Mouse (Mus musculus) inflammation-experienced regulatory T-cells, adult 6 months (primary cell): ENCODE results near the gene Zbtb17. TPM values are rescaled to one million over a fixed set of nuclear protein-coding genes. Genes with fewer than 3 reads are reported as not detected.

Source experiments
- ATAC-seq: one replicate; pipeline ENCODE4 v1.8.0; 2017
- polyA plus RNA-seq, 3 experiments: library from polyadenylated mRNA; unstranded; fragments of 100-300 nt; shearing (Covaris generic); gene quantifications; one replicate each; pipeline ENCODE4 v1.2.1; 2017

The Zbtb17 gene
- 10 to 100 TPM; 12.6 to 16.9 (median 14.1) TPM for polyA plus RNA-seq

GRCm38 (mm10) chr4:141444451-141445327, at the start of gene Zbtb17:
Gene Zbtb17 (plus strand): TSS chr4:141444654.
- ATAC-seq, result peak; percentile 89

DNA sequence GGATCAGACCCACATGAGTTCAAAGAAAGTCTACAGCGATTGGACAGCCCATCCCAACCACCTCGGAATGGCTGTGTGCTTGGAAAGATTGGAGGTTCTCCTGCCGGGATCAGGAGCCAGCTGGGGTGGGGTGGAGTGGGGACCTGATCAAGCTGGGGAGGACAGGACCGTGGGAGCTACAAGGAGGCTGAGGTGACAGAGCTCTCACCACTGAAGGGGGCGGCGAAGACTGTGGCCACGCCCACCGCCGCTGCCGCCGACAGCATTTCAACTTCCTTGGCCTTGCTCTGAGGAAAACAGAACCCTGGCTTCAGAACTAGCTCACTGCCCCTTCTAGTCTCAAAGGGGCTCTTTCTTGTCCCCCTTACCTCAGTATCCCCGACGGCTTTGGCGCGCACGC, 49.7 kb upstream of the Zbtb17 start:
- ATAC-seq, result no peak

GRCm38 (mm10) chr4:141397861-141398260, 46.6 kb upstream of the Zbtb17 start:
- no peak for ATAC-seq

- no peak for ATAC-seq
These were observed 45.9 kb upstream of the Zbtb17 start, which contains the start of gene Clcnka for GRCm38 (mm10) chr4:141398545-141398944. Gene Clcnka (minus strand): TSS chr4:141398724.

DNA sequence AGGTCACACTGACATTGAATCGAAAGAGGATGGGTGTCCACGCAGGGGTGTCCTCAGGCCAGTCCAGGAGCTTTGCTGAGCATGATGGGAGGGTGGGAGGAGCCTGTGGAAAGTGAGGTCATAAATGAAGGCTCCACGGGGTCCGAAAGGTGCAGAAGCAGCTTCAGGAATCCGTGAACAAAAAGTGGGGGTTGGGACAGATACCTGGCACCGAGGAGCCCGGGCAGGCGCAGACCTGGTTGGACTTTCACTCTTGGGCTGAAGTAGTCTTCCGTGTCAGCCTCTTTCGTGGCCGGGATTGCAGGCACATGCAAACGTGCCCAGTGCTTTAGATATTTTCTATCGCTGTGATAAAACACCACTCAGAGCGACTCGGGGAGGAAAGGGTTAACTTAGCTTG, 44.3 kb upstream of the Zbtb17 start:
- no peak for ATAC-seq

DNA sequence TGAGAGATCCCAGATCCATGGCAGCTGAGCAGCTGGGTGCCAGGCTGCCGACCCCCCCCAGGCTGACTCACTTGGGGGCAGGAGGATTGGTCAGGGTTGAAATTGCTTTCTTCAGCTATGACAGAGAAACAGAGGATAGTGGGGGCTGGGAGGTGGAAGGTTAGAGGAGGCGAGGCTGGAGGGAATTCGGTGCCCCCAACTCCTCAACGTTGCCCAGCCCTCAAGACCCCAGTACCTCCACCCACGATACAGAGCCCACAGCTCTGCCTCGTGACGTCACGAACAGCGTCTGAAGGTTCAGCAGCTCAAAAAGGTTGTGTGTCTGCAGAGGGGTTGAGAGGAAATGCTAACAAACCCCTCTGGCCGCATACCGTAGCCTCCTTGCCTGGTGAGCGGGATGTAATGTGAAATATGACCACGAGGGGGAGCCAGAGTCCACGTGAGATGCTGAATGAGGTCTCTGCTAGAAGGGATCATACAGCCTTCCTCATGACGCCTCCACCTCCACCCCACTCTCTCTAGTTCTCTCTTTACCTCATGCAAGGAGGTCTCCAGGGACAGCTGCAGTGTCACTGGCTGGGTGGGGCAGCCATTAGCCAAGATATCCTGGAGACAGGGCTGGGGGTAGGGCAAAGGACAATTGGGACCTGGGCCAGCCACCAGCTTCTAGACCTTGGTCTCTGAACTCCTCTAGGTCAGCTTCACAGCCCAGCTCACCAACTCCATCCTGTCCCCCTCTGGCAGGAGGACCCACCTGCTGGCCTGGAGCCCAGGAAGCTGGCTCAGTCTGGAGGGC, 39.7 kb upstream of the Zbtb17 start:
- ATAC-seq, result peak; percentile 73

DNA sequence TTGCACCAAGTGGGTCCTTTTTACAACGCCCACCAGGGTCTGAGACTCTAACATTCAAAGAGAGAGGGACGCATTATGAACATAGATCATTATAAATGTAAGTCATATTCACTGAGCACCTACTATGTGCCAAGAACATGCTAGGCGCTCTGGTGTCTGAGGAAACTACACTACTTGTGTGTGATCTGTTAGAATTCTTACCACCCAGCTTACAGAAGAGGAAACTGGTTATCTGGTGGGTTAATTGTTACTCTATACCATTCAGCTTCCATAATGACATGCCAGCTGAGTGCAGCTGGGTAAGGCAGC, 39.2 kb upstream of the Zbtb17 start:
- no peak for ATAC-seq

- ATAC-seq, result no peak
These were observed 37.7 kb upstream of the Zbtb17 start for GRCm38 (mm10) chr4:141406516-141407299.

DNA sequence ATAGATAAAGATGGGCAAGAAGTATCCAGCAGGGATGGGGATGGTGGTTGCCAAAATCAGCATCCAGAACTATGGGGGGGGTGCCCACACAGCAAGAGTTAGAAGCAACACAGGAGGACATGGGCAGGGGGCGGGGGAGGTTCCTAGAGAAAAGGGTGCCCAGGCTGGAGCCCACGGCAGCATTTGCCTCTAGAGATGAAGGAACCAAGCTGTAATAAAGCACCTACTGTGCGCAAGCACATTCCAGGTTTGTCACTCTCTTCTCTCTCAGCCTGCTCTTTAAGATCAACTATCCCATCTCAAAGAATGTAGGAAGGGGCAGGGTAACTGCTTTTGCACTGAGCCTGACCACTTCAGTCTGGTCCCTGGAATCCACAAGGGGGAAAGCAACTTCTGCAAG, 35.9 kb upstream of the Zbtb17 start:
- no peak for ATAC-seq

DNA sequence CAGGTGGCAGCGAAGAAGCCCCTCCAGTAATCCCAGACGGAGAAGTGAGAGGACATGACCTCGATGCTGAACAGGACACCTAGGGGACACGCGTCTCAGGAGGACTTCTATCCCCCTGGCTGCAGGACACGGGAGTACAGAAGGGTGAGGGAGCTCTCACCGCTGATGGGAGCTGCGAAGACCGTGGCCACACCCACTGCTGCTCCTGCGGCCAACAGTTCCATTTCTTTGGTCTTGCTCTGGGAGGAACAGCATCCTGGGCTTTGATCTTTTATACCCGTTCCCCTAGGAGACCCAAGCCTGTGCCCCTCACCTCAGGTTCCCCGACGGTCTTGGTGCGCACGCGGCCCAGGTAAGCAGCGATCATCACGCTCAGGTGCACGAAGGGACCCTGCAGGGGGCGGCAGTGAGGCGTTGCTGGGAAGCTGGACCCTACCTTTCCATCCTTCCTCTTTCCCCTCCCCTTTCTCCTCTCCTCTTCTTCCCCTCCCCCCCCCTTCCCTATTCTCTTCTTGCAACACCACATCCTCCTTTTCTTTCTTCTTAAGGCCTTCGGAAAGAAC, 32.9 kb upstream of the Zbtb17 start:
- ATAC-seq, result no peak

GRCm38 (mm10) chr4:141415924-141416323, 28.5 kb upstream of the Zbtb17 start, which contains the start of gene Clcnkb:
Gene Clcnkb (minus strand): TSS chr4:141416014.
- ATAC-seq, result no peak

DNA sequence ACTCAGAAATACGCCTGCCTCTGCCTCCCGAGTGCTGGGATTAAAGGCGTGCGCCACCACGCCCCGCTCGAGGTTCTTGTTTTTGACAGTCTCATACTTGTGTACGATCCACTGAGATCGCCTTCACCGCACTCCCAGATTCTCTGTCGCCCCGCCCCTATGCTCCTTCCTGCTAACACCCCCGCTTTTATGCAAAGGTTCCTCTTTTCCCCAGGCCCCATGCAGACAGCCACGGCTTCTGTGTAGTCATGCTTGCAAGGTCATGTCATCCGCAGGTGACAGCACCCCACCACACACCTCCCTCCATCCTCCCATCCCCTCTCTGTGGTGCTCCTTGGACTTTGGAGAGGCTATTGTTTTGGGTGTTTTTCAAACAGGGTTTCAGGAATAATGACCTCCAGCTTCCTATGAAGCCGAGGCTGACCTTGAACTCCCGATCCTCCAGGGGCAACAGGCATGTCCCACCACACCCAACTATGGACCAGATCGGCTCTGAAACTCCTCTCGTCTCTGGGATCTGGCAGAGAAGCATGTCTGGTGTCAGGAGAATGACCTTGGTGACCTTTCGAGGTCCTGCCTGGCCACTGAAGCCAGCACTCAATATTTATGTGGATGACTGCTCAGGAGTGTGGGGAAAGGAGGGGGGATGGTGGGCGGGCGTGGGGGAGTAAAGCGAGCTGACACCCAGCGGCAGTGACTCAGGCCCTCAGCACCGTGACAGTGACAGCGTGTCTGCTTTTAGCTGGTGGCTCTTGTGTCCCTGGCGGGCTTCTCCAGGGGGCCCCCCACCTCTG, 24.9 kb upstream of the Zbtb17 start:
- ATAC-seq, result peak; percentile 52

- no peak for ATAC-seq
These were observed 24.1 kb upstream of the Zbtb17 start, which contains the start of gene Hspb7 for GRCm38 (mm10) chr4:141420192-141420829. Gene Hspb7 (plus strand): TSS chr4:141420779.

- ATAC-seq, result no peak
These were observed 23.6 kb upstream of the Zbtb17 start for GRCm38 (mm10) chr4:141420886-141421285.

DNA sequence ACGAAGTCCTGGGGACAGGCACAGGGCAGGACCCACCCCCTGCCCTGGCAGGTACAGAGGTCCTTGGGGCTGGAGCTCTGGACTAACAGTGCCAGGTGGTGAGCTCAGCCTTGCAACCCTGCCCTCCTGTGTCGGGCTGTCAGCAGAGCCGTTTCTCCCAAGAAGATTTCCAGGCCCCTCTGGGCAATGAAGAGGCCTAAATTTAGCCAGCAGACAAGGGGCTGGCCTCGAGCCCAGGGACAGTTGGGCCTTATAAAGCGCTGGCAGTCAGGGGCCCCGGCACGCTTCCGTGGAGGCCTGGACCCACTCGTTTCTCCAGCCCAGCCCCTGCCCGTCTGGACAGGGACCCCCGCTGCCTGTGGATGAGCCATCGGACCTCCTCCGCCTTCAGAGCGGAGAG, 23.0 kb upstream of the Zbtb17 start:
- no peak for ATAC-seq

DNA sequence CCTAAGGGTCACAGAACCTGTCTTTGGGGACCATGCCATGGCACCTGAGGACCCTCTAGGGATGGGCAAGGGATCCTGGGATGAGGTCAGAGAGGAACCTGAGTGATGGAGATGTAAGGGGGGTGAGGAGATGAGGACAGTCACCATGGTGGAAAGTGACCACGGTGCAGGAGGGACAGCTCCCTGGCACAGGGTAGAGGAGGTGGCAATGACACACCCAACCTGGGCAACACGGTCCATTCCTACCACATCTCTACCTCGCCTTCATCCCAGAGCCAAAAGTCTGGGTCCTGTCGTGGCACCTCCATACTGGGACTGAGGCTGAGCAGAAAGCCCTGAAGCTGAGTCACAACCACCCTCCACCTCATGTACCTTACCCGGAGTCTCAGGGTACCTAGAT, 21.6 kb upstream of the Zbtb17 start:
- ATAC-seq, result no peak

DNA sequence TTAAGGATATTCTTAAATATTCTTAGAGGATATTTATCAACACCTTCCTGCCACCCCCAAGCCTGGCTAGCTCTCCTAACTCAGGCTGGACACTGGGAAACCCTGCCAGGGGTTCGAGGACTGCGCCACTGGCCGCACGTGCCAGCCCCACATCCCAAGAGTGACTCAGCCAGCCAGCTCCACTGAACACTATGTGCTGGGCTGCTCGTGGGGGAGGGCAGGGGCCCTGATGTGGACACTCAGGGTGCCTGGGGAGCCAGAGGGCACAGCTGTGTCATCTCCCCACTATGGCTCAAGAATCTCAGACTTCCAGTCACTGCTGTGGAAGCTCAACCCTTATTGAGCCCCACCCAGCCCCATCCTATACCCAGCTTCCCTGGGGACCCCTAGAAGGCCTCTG, 21.2 kb upstream of the Zbtb17 start:
- ATAC-seq, result no peak

GRCm38 (mm10) chr4:141423691-141424431, 20.6 kb upstream of the Zbtb17 start:
- ATAC-seq, result no peak

DNA sequence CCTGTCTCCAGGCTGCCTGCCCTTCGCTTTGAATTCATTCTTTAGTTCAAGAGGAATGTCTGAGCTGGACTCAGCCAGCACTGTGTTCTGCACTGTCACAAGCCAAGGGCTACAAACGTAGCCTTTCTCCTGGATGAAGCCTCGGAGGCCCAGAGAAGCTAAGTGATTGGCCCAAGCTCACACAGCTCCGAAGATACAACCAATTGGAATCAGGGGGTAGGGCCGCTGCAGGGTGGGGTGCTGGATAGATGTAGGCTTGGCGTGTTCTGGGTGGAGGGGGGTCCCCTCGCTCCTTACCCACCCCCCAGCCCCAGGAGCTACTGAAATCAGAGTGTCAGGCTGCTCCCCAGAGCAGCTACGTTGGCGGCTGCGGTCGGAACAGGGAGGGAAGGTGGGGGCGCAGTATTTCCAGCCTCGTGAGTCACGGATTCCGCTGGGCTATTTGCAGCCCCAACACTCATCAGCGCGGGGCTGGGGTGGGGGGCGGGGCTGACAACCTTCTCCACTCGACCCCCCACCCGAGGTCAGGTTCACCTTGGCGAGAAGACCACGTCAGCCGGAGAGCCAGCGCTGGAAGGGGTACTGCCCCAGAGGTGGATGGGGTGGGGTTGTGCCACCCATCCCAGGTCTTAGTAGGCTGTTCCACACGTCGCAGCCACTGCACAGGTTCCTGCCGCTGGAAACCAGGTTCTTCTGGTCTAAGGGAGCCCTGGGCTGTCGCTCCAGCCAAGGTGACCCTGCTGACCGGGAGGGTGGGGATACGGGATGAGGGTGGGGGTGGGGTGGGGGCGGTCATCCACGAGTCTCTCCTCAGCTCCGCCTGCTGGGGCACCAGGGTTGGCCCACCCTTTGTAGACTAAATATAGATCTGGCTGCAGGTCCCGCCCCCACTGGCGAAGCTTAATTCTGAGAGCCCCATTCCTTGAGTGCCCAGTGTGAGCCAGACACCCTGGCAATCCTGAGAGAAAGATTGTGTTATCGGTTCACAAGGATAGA, 18.7 kb upstream of the Zbtb17 start:
- ATAC-seq, result peak; percentile 84
